Mouse (Mus musculus): ENCODE data around the gene Necab2. TPM values are rescaled to one million over a fixed set of nuclear protein-coding genes. Genes with fewer than 3 reads are reported as not detected.

The Necab2 gene
- 2.3 and 2.5 TPM in 2 replicates for polyA plus RNA-seq (2015; fragmentation: Nextera tagmentation; extraction: Ambion mirVana)

- peaks cover 21% of the 10 kb centered on the region for H3K27me3 ChIP-seq (ENCODE audit: insufficient read depth, low read length)
- H3K9ac ChIP-seq (replicated peaks; ENCODE audit: low read length) = peak within 1 kb of the TSS; percentile 69
- H3K4me1 ChIP-seq (ENCODE audit: insufficient read depth, low read length) = 0 out of 2 replicates have a peak, but pooled peaks cover 6% of the 10 kb centered on the region
- WGBS = 3% methylated on average over 44 of the region's 52 CpGs
- H3K27ac ChIP-seq (ENCODE audit: low read length) = no peak within 1 kb of the TSS
- H3K9me3 ChIP-seq (ENCODE audit: low read length) = no peaks in the 10 kb centered on the region
- peak; percentile 63 for ATAC-seq (ENCODE audit: low FRiP score, low TSS enrichment)
- H3K36me3 ChIP-seq (ENCODE audit: insufficient read depth, low read length) = no peaks in the 10 kb centered on the region
- H3K4me3 ChIP-seq (ENCODE audit: low read length) = peak within 1 kb of the TSS; percentile 68
- H3K4me2 ChIP-seq (replicated peaks; ENCODE audit: low read depth, low read length) = peak within 1 kb of the TSS; percentile 99
These were observed at the start of gene Necab2 for GRCm38 (mm10) chr8:119446211-119446989. TSS of gene Necab2 (plus strand) at chr8:119446719.

DNA sequence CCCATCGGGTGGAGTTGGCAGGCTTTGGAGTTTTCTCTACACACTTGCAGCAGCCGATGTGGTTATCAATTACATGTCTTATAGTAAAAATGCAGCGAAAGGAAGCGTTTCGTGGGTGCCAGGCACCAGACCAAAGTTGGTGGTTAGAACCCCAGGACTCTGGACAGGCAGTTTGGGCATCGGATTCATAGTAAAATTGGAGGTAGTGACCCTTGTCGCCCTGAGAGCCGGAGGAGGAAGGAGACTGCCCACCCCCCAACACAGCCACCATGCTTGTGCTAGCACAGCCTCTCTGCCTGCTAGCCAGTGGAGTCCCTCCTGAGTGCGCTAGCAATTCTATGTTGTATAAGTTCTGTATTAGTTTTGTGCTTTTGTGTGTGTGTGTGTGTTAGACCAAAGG lies 48.0 kb upstream of the Necab2 start:
- Histone ChIP-seq H3K27ac (ENCODE audit: low read length) (no peak overlapping the region), H3K27me3 (ENCODE audit: insufficient read depth, low read length) (no peaks in the 10 kb centered on the region), H3K36me3 (ENCODE audit: insufficient read depth, low read length) (peaks cover 2% of the 10 kb centered on the region; the same call in 1 of the 2 replicates), H3K4me3 (ENCODE audit: low read length) (no peak overlapping the region), H3K4me1 (ENCODE audit: insufficient read depth, low read length) (peaks cover 17% of the 10 kb centered on the region), H3K4me2 (replicated peaks; ENCODE audit: low read depth, low read length) (no peak overlapping the region), H3K9ac (replicated peaks; ENCODE audit: low read length) (no peak overlapping the region), H3K9me3 (ENCODE audit: low read length) (no peaks in the 10 kb centered on the region)
- ATAC-seq (ENCODE audit: low FRiP score, low TSS enrichment) = no peak
- 71% methylated on average over 9 of the region's 9 CpGs for WGBS

DNA sequence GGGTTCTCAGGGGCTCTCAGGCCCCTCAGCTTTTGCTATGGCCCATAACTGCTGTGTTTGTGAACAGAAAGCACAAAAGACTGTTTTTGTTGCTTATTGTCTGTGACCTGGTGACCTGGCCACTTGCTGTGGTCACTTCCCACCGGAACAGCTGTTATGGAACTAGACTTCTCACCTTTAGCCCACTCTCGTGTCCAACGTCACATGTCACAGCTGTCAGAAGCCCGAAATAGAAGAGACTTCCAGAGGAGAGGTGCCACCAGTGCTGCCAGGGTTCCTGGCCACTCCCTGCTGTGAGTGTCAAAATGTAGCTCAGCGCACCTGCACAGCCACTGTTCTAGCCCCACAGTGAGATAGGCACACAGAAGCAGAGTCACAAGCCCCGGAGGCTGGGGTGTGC lies 47.3 kb upstream of the Necab2 start:
- Histone ChIP-seq H3K4me3 (ENCODE audit: low read length) (no peak overlapping the region), H3K9ac (replicated peaks; ENCODE audit: low read length) (no peak overlapping the region), H3K4me2 (replicated peaks; ENCODE audit: low read depth, low read length) (no peak overlapping the region), H3K4me1 (ENCODE audit: insufficient read depth, low read length) (peaks cover 20% of the 10 kb centered on the region), H3K9me3 (ENCODE audit: low read length) (no peaks in the 10 kb centered on the region), H3K27ac (ENCODE audit: low read length) (no peak overlapping the region), H3K27me3 (ENCODE audit: insufficient read depth, low read length) (no peaks in the 10 kb centered on the region), H3K36me3 (ENCODE audit: insufficient read depth, low read length) (peaks cover 2% of the 10 kb centered on the region; the same call in 1 of the 2 replicates)
- WGBS = 63% methylated on average over 6 of the region's 6 CpGs
- ATAC-seq (ENCODE audit: low FRiP score, low TSS enrichment) = no peak

DNA sequence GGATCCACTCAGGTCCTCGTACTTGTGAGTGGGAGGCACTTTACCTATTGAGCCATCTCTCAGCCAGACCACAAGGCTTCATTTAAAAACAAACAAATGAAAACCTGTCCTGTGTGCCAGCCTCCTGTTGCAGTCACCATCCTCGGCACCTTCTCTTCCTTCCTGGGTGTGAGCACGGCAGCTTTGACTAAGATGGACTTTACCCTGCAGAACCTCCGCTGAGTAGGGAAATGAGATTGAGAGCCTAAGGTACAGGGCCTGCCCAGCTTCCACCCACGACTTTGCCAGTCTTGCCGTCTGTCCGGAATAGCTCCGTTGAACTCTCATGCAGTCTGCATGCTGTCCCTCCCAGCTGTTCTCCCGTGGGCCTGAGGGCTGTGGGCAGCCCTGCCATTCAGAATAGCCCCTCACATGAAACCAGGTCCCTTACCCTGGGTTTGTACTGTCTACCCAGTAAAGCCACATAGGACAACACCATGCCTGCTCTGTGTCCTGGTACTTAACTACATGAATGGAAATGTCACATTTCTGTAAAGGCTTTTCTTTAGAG lies 46.3 kb upstream of the Necab2 start:
- H3K9ac ChIP-seq (replicated peaks; ENCODE audit: low read length) = no peak overlapping the region
- WGBS = 74% methylated on average over 9 of the region's 9 CpGs
- no peaks in the 10 kb centered on the region for H3K9me3 ChIP-seq (ENCODE audit: low read length)
- H3K4me1 ChIP-seq (ENCODE audit: insufficient read depth, low read length) = peaks cover 19% of the 10 kb centered on the region
- no peaks in the 10 kb centered on the region for H3K27me3 ChIP-seq (ENCODE audit: insufficient read depth, low read length)
- no peak overlapping the region for H3K4me3 ChIP-seq (ENCODE audit: low read length)
- H3K27ac ChIP-seq (ENCODE audit: low read length) = no peak overlapping the region
- no peak overlapping the region for H3K4me2 ChIP-seq (replicated peaks; ENCODE audit: low read depth, low read length)
- peaks cover 7% of the 10 kb centered on the region; the same call in 1 of the 2 replicates for H3K36me3 ChIP-seq (ENCODE audit: insufficient read depth, low read length)
- no peak for ATAC-seq (ENCODE audit: low FRiP score, low TSS enrichment)

DNA sequence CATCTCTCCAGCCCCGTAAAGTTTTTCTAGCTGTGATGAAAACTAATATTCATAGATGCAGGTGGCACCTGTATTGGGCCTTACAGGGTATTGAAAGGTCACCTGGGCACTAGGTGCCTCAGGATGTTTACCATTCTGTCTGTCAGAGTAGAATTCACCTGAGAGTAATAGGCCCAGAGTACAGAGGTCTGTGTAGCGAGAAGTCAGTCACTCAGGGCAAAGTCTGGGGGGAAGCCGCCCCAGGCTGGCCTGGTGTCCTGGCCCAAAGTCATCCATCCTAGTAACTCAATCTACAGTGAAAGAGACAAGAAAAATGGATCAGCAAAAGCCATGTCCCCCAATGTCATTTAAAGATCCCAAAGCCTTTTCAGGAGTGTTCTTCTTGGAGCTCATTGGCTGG lies 45.6 kb upstream of the Necab2 start:
- Histone ChIP-seq H3K9ac (replicated peaks; ENCODE audit: low read length) (no peak overlapping the region), H3K36me3 (ENCODE audit: insufficient read depth, low read length) (peaks cover 8% of the 10 kb centered on the region; the same call in 1 of the 2 replicates), H3K4me3 (ENCODE audit: low read length) (no peak overlapping the region), H3K27ac (ENCODE audit: low read length) (no peak overlapping the region), H3K27me3 (ENCODE audit: insufficient read depth, low read length) (no peaks in the 10 kb centered on the region), H3K9me3 (ENCODE audit: low read length) (no peaks in the 10 kb centered on the region), H3K4me2 (replicated peaks; ENCODE audit: low read depth, low read length) (no peak overlapping the region), H3K4me1 (ENCODE audit: insufficient read depth, low read length) (peaks cover 12% of the 10 kb centered on the region)
- 91% methylated on average over 3 of the region's 3 CpGs for WGBS
- no peak for ATAC-seq (ENCODE audit: low FRiP score, low TSS enrichment)

- H3K9ac ChIP-seq (replicated peaks; ENCODE audit: low read length) = no peak overlapping the region
- peak; percentile 79 for ATAC-seq (ENCODE audit: low FRiP score, low TSS enrichment)
- no peaks in the 10 kb centered on the region for H3K9me3 ChIP-seq (ENCODE audit: low read length)
- H3K27me3 ChIP-seq (ENCODE audit: insufficient read depth, low read length) = no peaks in the 10 kb centered on the region
- no peak overlapping the region for H3K4me3 ChIP-seq (ENCODE audit: low read length)
- H3K36me3 ChIP-seq (ENCODE audit: insufficient read depth, low read length) = peaks cover 21% of the 10 kb centered on the region; the same call in 1 of the 2 replicates
- WGBS = 42% methylated on average over 10 of the region's 10 CpGs
- no peak overlapping the region for H3K27ac ChIP-seq (ENCODE audit: low read length)
- H3K4me1 ChIP-seq (ENCODE audit: insufficient read depth, low read length) = 0 out of 2 replicates have a peak, but pooled peaks cover 11% of the 10 kb centered on the region
- no peak overlapping the region for H3K4me2 ChIP-seq (replicated peaks; ENCODE audit: low read depth, low read length)
These were observed 42.6 kb upstream of the Necab2 start for GRCm38 (mm10) chr8:119403912-119404311.

GRCm38 (mm10) chr8:119404648-119405047 lies 41.9 kb upstream of the Necab2 start:
- Histone ChIP-seq H3K4me3 (ENCODE audit: low read length) (no peak overlapping the region), H3K27ac (ENCODE audit: low read length) (no peak overlapping the region), H3K9ac (replicated peaks; ENCODE audit: low read length) (no peak overlapping the region), H3K27me3 (ENCODE audit: insufficient read depth, low read length) (no peaks in the 10 kb centered on the region), H3K4me1 (ENCODE audit: insufficient read depth, low read length) (0 out of 2 replicates have a peak, but pooled peaks cover 11% of the 10 kb centered on the region), H3K9me3 (ENCODE audit: low read length) (no peaks in the 10 kb centered on the region), H3K36me3 (ENCODE audit: insufficient read depth, low read length) (peaks cover 25% of the 10 kb centered on the region; the same call in 1 of the 2 replicates), H3K4me2 (replicated peaks; ENCODE audit: low read depth, low read length) (no peak overlapping the region)
- WGBS = 97% methylated on average over 5 of the region's 5 CpGs
- ATAC-seq (ENCODE audit: low FRiP score, low TSS enrichment) = no peak

DNA sequence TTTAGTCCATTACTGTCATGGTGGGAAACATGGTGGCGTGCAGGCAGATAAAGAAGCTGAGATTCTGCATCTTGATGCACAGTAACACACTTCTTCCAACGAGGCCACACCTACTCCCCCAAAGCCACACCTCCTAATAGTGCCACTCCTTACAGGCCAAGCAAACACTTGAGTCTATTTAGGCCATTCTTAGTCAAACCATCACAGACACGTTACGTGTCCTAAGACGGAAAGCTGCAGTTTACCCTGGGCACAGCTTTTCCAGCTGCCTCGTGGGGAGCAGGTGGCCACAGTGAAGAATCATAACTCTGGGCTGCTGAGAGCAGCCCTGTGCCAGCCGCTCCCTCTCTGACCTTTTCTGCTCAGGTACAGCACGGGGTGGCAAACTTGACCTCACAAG lies 38.2 kb upstream of the Necab2 start:
- Histone ChIP-seq H3K27me3 (ENCODE audit: insufficient read depth, low read length) (no peaks in the 10 kb centered on the region), H3K27ac (ENCODE audit: low read length) (no peak overlapping the region), H3K4me1 (ENCODE audit: insufficient read depth, low read length) (0 out of 2 replicates have a peak, but pooled peaks cover 8% of the 10 kb centered on the region), H3K36me3 (ENCODE audit: insufficient read depth, low read length) (peaks cover 42% of the 10 kb centered on the region), H3K9ac (replicated peaks; ENCODE audit: low read length) (no peak overlapping the region), H3K4me3 (ENCODE audit: low read length) (no peak overlapping the region), H3K4me2 (replicated peaks; ENCODE audit: low read depth, low read length) (no peak overlapping the region), H3K9me3 (ENCODE audit: low read length) (no peaks in the 10 kb centered on the region)
- no peak for ATAC-seq (ENCODE audit: low FRiP score, low TSS enrichment)
- WGBS = 84% methylated on average over 8 of the region's 8 CpGs

DNA sequence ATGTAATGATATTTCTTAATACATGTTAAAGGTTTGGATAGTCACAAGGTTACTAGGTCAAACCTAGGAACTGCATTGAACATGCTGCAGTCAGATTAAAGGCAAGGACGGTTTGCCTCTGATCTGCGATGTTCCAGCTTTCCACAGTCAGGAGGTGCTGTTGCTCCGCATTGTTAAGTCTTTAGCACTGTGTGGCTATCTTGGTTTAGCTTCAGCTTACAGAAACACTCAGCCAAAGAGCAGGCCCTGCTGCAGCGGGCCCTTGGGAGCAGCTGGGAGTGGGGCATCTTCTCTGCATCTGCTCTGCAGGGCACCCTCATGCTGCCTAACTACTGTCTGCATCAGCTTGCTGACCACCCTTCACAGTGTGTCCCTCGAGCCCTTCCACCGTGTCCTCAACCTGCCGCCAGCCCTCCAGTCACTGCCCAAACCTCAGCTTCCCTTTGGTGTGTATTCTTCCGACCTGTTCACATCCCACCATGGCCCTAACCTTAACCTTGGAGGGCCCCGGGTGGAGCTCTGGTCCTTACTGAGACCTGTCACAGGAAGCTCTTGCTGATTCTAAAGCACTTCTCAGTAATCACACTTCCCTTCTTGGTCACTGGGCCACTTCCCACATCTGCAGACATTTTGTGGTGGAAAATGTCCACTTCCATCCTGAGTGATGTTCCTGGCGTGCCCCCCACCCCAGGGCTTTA lies 34.3 kb upstream of the Necab2 start:
- ATAC-seq (ENCODE audit: low FRiP score, low TSS enrichment) = 0 out of 2 replicates have a peak, but pooled peaks have one; percentile 3
- Histone ChIP-seq H3K4me3 (ENCODE audit: low read length) (no peak overlapping the region), H3K4me2 (replicated peaks; ENCODE audit: low read depth, low read length) (no peak overlapping the region), H3K9me3 (ENCODE audit: low read length) (no peaks in the 10 kb centered on the region), H3K27ac (ENCODE audit: low read length) (no peak overlapping the region), H3K9ac (replicated peaks; ENCODE audit: low read length) (no peak overlapping the region), H3K4me1 (ENCODE audit: insufficient read depth, low read length) (no peaks in the 10 kb centered on the region), H3K27me3 (ENCODE audit: insufficient read depth, low read length) (no peaks in the 10 kb centered on the region), H3K36me3 (ENCODE audit: insufficient read depth, low read length) (peaks cover 36% of the 10 kb centered on the region)
- 58% methylated on average over 10 of the region's 10 CpGs for WGBS
